8 mouse cellular contexts compared by ENCODE assay signal in genomic region chr10:40024554-40025428, GRCm38 (mm10). TPM values are rescaled to one million over a fixed set of nuclear protein-coding genes. Genes with fewer than 3 reads are reported as not detected.
A peak's percentile ranks its signal among the peaks of the same experiment; 100 is the strongest.
DNase-seq lines count a peak whose midpoint lies in the region; ATAC-seq lines count a peak whose summit lies in the region.

TSS of gene Mfsd4b1 (minus strand) at chr10:40025268.

- DNase-seq in embryo, embryonic 10 days (ENCODE audit: low spot score), result peak; percentile 97
- DNase-seq in gastrocnemius, postnatal 10 days, result peak; percentile 75
- peak; percentile 90 for DNase-seq in induced T-regulatory cell, adult 2 months (ENCODE audit: low read depth)
- DNase-seq in left cerebral cortex, adult 8-10 months (ENCODE audit: low spot score in 2 of 2), result peak; percentile 75 to 91
- DNase-seq in right cerebral cortex, adult 2 months (ENCODE audit: low spot score in 2 of 2), result peak; percentile 90 to 94
- peak; percentile 80 for DNase-seq in urinary bladder, postnatal 14 days (ENCODE audit: low spot score)

- peak; percentile 97 for ATAC-seq in activated CD4-positive, CD25-positive, alpha-beta regulatory T cell, adult 4 months
- peak; percentile 86 for ATAC-seq in megakaryocyte, adult 5-6 weeks (ENCODE audit: poor library complexity, severe bottlenecking)

RNA-seq across cellular contexts. Expression of gene Mfsd4b1, which starts in this region (rescaled TPM):
- not detected for polyA plus RNA-seq in activated CD4-positive, CD25-positive, alpha-beta regulatory T cell, adult 4 months (2017; shearing (Covaris generic))
- total RNA-seq in gastrocnemius, postnatal 10 days (2021), result under 1 TPM; 0.40 to 0.65 TPM
- total RNA-seq in left cerebral cortex, adult 8-10 months (2022), result 1 to 10 TPM in 1 of 4 experiments, under 1 TPM in 3; 0.53 to 1.3 (median 0.79) TPM
- total RNA-seq in megakaryocyte, adult 5-6 weeks (2015), result not detected in 2 replicates
- total RNA-seq in megakaryocyte, adult 5-6 weeks (2017), result not detected in 2 replicates

Comparison
In these comparisons a context has a peak if more than half of its experiments do, and no peak if none do; other contexts are left out.
1. Peak in every context shown above with its lines: DNase-seq and ATAC-seq.
2. Peak in ATAC-seq in activated CD4-positive, CD25-positive, alpha-beta regulatory T cell, adult 4 months; RNA of the gene not detected or under 1 TPM.
3. Peak in DNase-seq in gastrocnemius, postnatal 10 days; RNA of the gene not detected or under 1 TPM.
4. Peak in ATAC-seq in megakaryocyte, adult 5-6 weeks; RNA of the gene not detected or under 1 TPM.